Mouse (Mus musculus) T-helper 17 cell (primary cell): Measurements from ENCODE around the gene Baz2a.
"Not testable (repeated sequence)": the region's sequence is repeated elsewhere in the genome, so short reads cannot be mapped to it uniquely, and the experiment has no call there.

Experiments used
- in situ Hi-C, 2 experiments: fragments of 300-600 bp; cut with MboI, MseI; formaldehyde crosslinking; loops; 1 replicate in 1 of 2; 2 replicates in 1 of 2; pipeline ENCODE4 v1.15.1; 2025; ENCODE audit warnings: high pct_unique_total_duplicates in 2 of 2

Baz2a gene

GRCm38 (mm10) chr10:128110103-128110761, 18.9 kb downstream of the Baz2a start:
- in situ Hi-C loops, result no loop called here

GRCm38 (mm10) chr10:128111227-128111626, 19.9 kb downstream of the Baz2a start:
- in situ Hi-C loops, result no loop called here

GRCm38 (mm10) chr10:128123833-128124232, 32.5 kb downstream of the Baz2a start:
- in situ Hi-C loops, result no loop called here

GRCm38 (mm10) chr10:128124831-128125230, 33.5 kb downstream of the Baz2a start:
- in situ Hi-C loops, result no loop called here

- in situ Hi-C loops, result no loop called here
Observed at GRCm38 (mm10) chr10:128125951-128126350, 34.6 kb downstream of the Baz2a start.

- in situ Hi-C loops, result no loop called here
Observed at GRCm38 (mm10) chr10:128127497-128127896, 36.1 kb downstream of the Baz2a start.

GRCm38 (mm10) chr10:128128143-128128542, 36.8 kb downstream of the Baz2a start:
- in situ Hi-C loops, result no loop called here

- in situ Hi-C loops, result no loop called here
Observed at GRCm38 (mm10) chr10:128131297-128131696, 39.9 kb downstream of the Baz2a start.

- in situ Hi-C loops, result no loop called here
Observed at GRCm38 (mm10) chr10:128131812-128132211, 40.4 kb downstream of the Baz2a start.

GRCm38 (mm10) chr10:128133650-128134332, 42.4 kb downstream of the Baz2a start:
- in situ Hi-C loops, result no loop called here

GRCm38 (mm10) chr10:128135374-128135773, 44.0 kb downstream of the Baz2a start:
- in situ Hi-C loops, result no loop called here

GRCm38 (mm10) chr10:128140236-128140952, 49.0 kb downstream of the Baz2a start:
- in situ Hi-C loops, result loop anchor here (5.0 kb wide), 2 partner anchors 47 to 102 kb away; no protein-coding TSS in a partner anchor

- in situ Hi-C loops, result loop anchor here (5.0 kb wide), 2 partner anchors 45 to 100 kb away; no protein-coding TSS in a partner anchor
Observed at GRCm38 (mm10) chr10:128142165-128142564, 50.8 kb downstream of the Baz2a start.

- in situ Hi-C loops, result loop anchor here (5.0 kb wide), 2 partner anchors 44 to 99 kb away; no protein-coding TSS in a partner anchor
Observed at GRCm38 (mm10) chr10:128143659-128144058, 52.3 kb downstream of the Baz2a start.

- in situ Hi-C loops, result loop anchor here (5.0 kb wide), 2 partner anchors 42 to 97 kb away; no protein-coding TSS in a partner anchor
Observed at GRCm38 (mm10) chr10:128144961-128145360, 53.6 kb downstream of the Baz2a start.

- in situ Hi-C loops, result no loop called here
Observed at GRCm38 (mm10) chr10:128148789-128149365, 57.5 kb downstream of the Baz2a start.

- in situ Hi-C loops, result no loop called here
Observed at GRCm38 (mm10) chr10:128149592-128149991, 58.2 kb downstream of the Baz2a start.

- in situ Hi-C loops, result no loop called here
Observed at GRCm38 (mm10) chr10:128150941-128151340, 59.6 kb downstream of the Baz2a start.

GRCm38 (mm10) chr10:128153978-128154377, 62.6 kb downstream of the Baz2a start:
- in situ Hi-C loops, result no loop called here

- in situ Hi-C loops, result not testable (repeated sequence)
Observed at GRCm38 (mm10) chr10:128165726-128166125, 74.3 kb downstream of the Baz2a start.

GRCm38 (mm10) chr10:128167091-128167490, 75.7 kb downstream of the Baz2a start:
- in situ Hi-C loops, result no loop called here

GRCm38 (mm10) chr10:128171348-128171747, 80.0 kb downstream of the Baz2a start:
- in situ Hi-C loops, result not testable (repeated sequence)
